Mouse (Mus musculus): ENCODE results near the gene Mrgpre.

The Mrgpre gene

DNA sequence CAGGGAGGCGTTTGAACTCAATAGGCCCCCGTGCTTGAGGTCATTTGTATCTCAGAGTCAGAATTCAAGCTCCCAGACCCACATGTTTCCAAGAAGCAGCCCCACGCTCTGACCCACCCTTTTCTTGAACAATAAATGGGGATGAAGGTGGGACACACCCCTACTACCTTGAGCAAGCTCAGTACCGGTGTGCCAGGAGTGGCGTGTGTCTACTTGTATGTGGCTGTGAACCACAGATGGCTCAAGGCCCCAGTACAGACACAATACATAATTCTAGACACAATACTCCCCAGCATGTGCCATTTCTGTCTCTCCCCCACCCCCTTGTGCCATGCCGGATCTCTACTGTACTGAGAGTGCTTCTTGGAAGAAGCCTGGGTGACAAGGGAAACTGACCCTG is 46.1 kb downstream of the Mrgpre start:
- no peak for DNase-seq (ENCODE audit: low spot score)

DNA sequence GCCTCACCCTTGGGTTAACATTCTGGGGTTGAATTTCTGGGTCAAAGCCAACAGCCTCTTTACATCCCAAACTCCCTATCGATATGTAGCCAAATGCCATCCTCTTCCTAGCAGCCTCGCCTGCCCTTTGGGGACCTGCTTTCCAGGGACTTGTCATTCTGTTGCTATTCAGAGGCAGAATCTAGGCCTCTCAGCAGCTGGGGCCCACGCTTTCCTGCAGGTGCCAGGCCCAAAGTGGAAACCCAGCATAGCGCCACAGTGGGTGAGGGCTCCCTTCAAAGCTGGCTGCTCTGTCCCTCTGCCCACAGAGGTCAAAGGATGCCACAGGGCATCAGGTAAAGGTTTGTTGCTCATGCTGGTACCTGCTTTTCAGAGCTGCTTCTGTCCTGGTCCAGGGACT is 50.6 kb downstream of the Mrgpre start:
- DNase-seq (ENCODE audit: low spot score), result no peak

DNA sequence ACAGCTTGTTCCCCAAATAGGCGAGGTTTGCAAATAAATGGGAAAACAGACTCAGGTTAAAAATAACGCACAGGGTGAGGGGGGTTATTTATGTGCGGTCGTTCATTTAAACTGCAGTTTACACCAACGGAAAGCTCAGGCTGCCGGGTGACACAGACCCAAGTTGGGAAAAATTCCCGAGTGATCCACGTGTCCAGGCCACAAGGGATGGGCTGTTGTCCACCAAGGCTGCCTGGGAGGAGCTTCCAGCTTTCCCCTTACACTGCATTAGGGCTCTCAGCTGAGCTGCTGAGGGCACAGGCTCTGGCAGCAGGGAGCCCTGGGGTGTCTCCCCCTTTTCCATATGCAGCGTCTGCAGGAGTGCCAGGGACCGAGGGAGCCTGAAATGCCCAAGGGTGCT is 54.4 kb downstream of the Mrgpre start:
- no peak for DNase-seq (ENCODE audit: low spot score)
